22 mouse cellular contexts compared by ENCODE assay signal in genomic region chr14:119789457-119789856, GRCm38 (mm10).
DNase-seq lines count a peak whose midpoint lies in the region; ATAC-seq lines count a peak whose summit lies in the region.
"Had no signal": no experiment of that assay in that cellular context is flagged by ENCODE, and none has a peak within 500 bp of the region (broad histone marks: within the 10 kb centered on the region; RNA-seq: fewer than 3 reads in every experiment).

No protein-coding gene starts in this region.

- no peak overlapping the region for H3K4me2 ChIP-seq in forebrain, embryonic 16.5 days (ENCODE audit: low read length)
- no peak overlapping the region for H3K4me2 ChIP-seq in hindbrain, embryonic 11.5 days (replicated peaks; ENCODE audit: low read depth, low read length)
- H3K4me2 ChIP-seq: hindbrain, embryonic 14.5 days; limb, embryonic 12.5 days; liver, embryonic 11.5 days; midbrain, embryonic 11.5 days had no signal

- WGBS in forebrain, embryonic 16.5 days, result 64% methylated on average over 8 of the region's 8 CpGs
- WGBS in hindbrain, embryonic 11.5 days, result 91% methylated on average over 8 of the region's 8 CpGs

- H3K9me3 ChIP-seq in forebrain, embryonic 16.5 days (ENCODE audit: control insufficient read depth, low read length), result no peaks in the 10 kb centered on the region
- no peaks in the 10 kb centered on the region for H3K9me3 ChIP-seq in hindbrain, embryonic 11.5 days (ENCODE audit: control insufficient read depth, low read length)
- H3K9me3 ChIP-seq: limb, embryonic 12.5 days had no signal

- H3K27me3 ChIP-seq in forebrain, embryonic 16.5 days (replicated peaks; ENCODE audit: control insufficient read depth, insufficient read depth, low read length), result no peaks in the 10 kb centered on the region
- no peaks in the 10 kb centered on the region for H3K27me3 ChIP-seq in hindbrain, embryonic 11.5 days (ENCODE audit: control insufficient read depth, insufficient read depth, low read length)
- H3K27me3 ChIP-seq: limb, embryonic 12.5 days had no signal

- no peak overlapping the region for H3K27ac ChIP-seq in forebrain, embryonic 16.5 days (ENCODE audit: low read length)
- H3K27ac ChIP-seq in hindbrain, embryonic 11.5 days (ENCODE audit: low read depth, low read length), result no peak overlapping the region
- H3K27ac ChIP-seq: hindbrain, embryonic 14.5 days; kidney, postnatal 0 days; limb, embryonic 12.5 days had no signal

- no peak overlapping the region for H3K4me3 ChIP-seq in forebrain, embryonic 16.5 days (replicated peaks; ENCODE audit: low read length)
- no peak overlapping the region for H3K4me3 ChIP-seq in hindbrain, embryonic 11.5 days (ENCODE audit: low read depth, low read length)
- H3K4me3 ChIP-seq: limb, embryonic 12.5 days had no signal

- no peaks in the 10 kb centered on the region for H3K36me3 ChIP-seq in forebrain, embryonic 16.5 days (ENCODE audit: control insufficient read depth, insufficient read depth)
- no peaks in the 10 kb centered on the region for H3K36me3 ChIP-seq in hindbrain, embryonic 11.5 days (ENCODE audit: control insufficient read depth, insufficient read depth, low read length)
- H3K36me3 ChIP-seq: limb, embryonic 12.5 days had no signal

- peaks cover 2% of the 10 kb centered on the region; the same call in 1 of the 2 replicates for H3K4me1 ChIP-seq in forebrain, embryonic 16.5 days (replicated peaks; ENCODE audit: control insufficient read depth, insufficient read depth, low read length)
- H3K4me1 ChIP-seq in hindbrain, embryonic 11.5 days (replicated peaks; ENCODE audit: control insufficient read depth, insufficient read depth, low read length), result no peaks in the 10 kb centered on the region
- H3K4me1 ChIP-seq: limb, embryonic 12.5 days had no signal

- H3K9ac ChIP-seq in forebrain, embryonic 16.5 days (replicated peaks; ENCODE audit: low read depth, low read length), result no peak overlapping the region
- H3K9ac ChIP-seq in hindbrain, embryonic 11.5 days (ENCODE audit: low read depth, low read length), result no peak overlapping the region
- H3K9ac ChIP-seq: hindbrain, embryonic 14.5 days; limb, embryonic 12.5 days; liver, postnatal 0 days had no signal

- no peak for DNase-seq in frontal cortex, postnatal 10 days (ENCODE audit: low spot score in 2 of 2)
- peak; percentile 65 for DNase-seq in layer of hippocampus, adult 9-10 months (ENCODE audit: low spot score)
- DNase-seq in hindbrain, embryonic 11.5 days (ENCODE audit: low spot score), result no peak
- no peak for DNase-seq in lung, postnatal 14 days
- DNase-seq: adrenal gland, postnatal 36 days; cerebellum, adult 8-10 months; gastrocnemius, postnatal 25 days; heart, postnatal 36 days; kidney, adult 2 months; liver, postnatal 0 days; thymus, adult 18-20 months; thymus, postnatal 4 days had no signal

- 0 out of 2 replicates have a peak, but pooled peaks have one; percentile 44 for ATAC-seq in frontal cortex, adult (ENCODE audit: low TSS enrichment)
- peak; percentile 90 for ATAC-seq in forebrain, embryonic 16.5 days
- ATAC-seq in hindbrain, embryonic 11.5 days (ENCODE audit: low FRiP score), result no peak
- no peak for ATAC-seq in megakaryocyte, adult 5-6 weeks (ENCODE audit: poor library complexity, severe bottlenecking)
- ATAC-seq: inflammation-experienced regulatory T-cells, adult 6 months; liver, postnatal 0 days; lung, postnatal 0 days had no signal

Comparison
In these comparisons a context has a peak if more than half of its experiments do, and no peak if none do; other contexts are left out.
1. ATAC-seq: peak in frontal cortex, adult (single experiment) and forebrain, embryonic 16.5 days (single experiment); none in hindbrain, embryonic 11.5 days (single experiment) and megakaryocyte, adult 5-6 weeks (single experiment).